Mouse (Mus musculus) ES-E14 (cell line): ENCODE measurements at regions not wholly inside any gene's neighbourhood (a gene's known extent, or its start where the extent isn't known, plus 50 kb on each side); places are given as distances from the start of the nearest gene placed in this dataset.

Experiments
- CHD2 ChIP-seq: IDR thresholded peaks from 2 replicates; pipeline ENCODE4 v1.6.1; 2014; ENCODE audit warnings: mild to moderate bottlenecking, low read depth, low read length, inconsistent platforms
- HCFC1 ChIP-seq: IDR thresholded peaks from 2 replicates; pipeline ENCODE4 v1.6.1; 2012; ENCODE audit warnings: low read length, inconsistent platforms, borderline replicate concordance; ENCODE audit not compliant: insufficient read depth
- ZC3H11A ChIP-seq: IDR thresholded peaks from 2 replicates; pipeline ENCODE4 v1.6.1; 2012; ENCODE audit warnings: low read depth, mild to moderate bottlenecking, inconsistent platforms, low read length, borderline replicate concordance
- ZNF384 ChIP-seq: IDR thresholded peaks from 2 replicates; pipeline ENCODE4 v1.6.1; 2012; ENCODE audit warnings: low read depth, low read length, inconsistent platforms

DNA sequence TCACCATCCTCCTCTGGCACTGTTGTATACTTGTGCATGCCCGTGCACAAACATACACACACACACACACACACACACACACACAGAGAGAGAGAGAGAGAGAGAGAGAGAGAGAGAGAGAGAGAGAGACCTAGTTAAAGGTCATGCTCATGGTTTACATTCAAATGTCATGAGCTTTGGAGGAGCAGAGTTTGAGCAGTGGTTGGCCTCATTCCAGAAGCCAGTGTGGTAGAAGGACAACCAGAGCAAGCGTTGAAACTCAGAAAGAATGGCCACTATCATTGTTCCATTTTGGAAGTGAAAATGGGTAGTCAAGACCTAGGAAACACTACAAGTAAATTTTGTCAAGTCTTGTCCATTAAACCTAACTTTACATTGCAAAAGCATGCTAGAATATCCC lies 79.6 kb upstream of the Frmd6 start:
- TF ChIP-seq CHD2 (no peak), HCFC1 (no peak), ZNF384 (no peak), ZC3H11A (no peak)
